Comparison of ENCODE assay signal across 10 mouse cellular contexts in the genomic region with DNA sequence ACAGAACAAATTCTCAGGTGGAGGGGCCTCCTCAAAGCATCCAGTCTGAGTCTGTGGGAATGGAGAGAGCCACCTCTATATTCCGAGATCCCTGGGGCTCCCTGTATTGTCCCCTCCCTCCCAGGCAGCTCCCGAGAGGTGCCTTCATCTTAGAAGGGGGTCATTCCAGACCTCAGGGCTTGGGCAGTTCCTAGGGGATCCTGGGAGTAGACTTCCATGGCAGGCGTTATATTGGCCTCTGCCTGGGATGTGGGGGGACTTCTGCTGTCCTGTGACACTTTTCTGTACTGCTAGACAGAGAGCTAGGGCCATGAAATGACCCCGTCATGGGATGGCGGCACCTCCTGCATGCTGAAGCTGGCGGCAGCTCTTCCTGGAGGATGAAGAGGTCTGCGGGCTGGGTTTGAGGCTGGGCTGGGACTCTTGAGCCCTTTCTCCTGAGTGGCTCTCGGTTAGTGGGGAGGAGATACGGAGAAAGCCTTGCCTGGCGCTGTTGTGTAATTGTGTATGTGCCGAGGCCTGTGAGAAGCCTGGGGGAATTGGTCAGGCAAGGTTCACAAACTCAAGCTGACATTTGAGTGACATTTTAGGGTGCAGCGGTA.
DNase-seq lines count a peak whose midpoint lies in the region; ATAC-seq and TF ChIP-seq lines count a peak whose summit lies in the region.
"Had no signal": no experiment of that assay in that cellular context is flagged by ENCODE, and none has a peak within 500 bp of the region (broad histone marks: within the 10 kb centered on the region; RNA-seq: fewer than 3 reads in every experiment).

No protein-coding gene starts in this region.

- intact Hi-C loops in left cerebral cortex, adult 2 months (cut with DNase I): loop anchor here (2.0 to 5.0 kb wide), 2 partner anchors 59 to 216 kb away; no protein-coding TSS in a partner anchor

- peak overlapping the region; percentile 26 for H3K9ac ChIP-seq in embryonic facial prominence, embryonic 14.5 days (ENCODE audit: low read depth, low read length)
- H3K9ac ChIP-seq in limb, embryonic 13.5 days: peak overlapping the region; percentile 50
- H3K9ac ChIP-seq: liver, embryonic 14.5 days had no signal

- peak overlapping the region; percentile 96 for H3K27ac ChIP-seq in left cerebral cortex, adult 2 months
- H3K27ac ChIP-seq in embryonic facial prominence, embryonic 10.5 days (replicated peaks): peak overlapping the region; percentile 20; the same call in 1 of the 2 replicates
- H3K27ac ChIP-seq in embryonic facial prominence, embryonic 14.5 days (replicated peaks; ENCODE audit: low read depth, low read length): no peak overlapping the region
- no peak overlapping the region for H3K27ac ChIP-seq in limb, embryonic 13.5 days
- H3K27ac ChIP-seq: kidney, postnatal 0 days; liver, embryonic 14.5 days; stomach, postnatal 0 days had no signal

- no peaks in the 10 kb centered on the region for H3K9me3 ChIP-seq in embryonic facial prominence, embryonic 10.5 days
- H3K9me3 ChIP-seq in embryonic facial prominence, embryonic 14.5 days (ENCODE audit: control insufficient read depth, low read length): no peaks in the 10 kb centered on the region
- H3K9me3 ChIP-seq in limb, embryonic 13.5 days: no peaks in the 10 kb centered on the region

- 84% methylated on average over 12 of the region's 12 CpGs for WGBS in embryonic facial prominence, embryonic 10.5 days
- WGBS in embryonic facial prominence, embryonic 14.5 days: 73% methylated on average over 12 of the region's 12 CpGs
- WGBS in limb, embryonic 13.5 days: 85% methylated on average over 12 of the region's 12 CpGs

- no peak for ATAC-seq in embryonic facial prominence, embryonic 14.5 days (ENCODE audit: low read depth)
- no peak for ATAC-seq in limb, embryonic 13.5 days (ENCODE audit: low FRiP score, low read depth)

- no peaks in the 10 kb centered on the region for H3K27me3 ChIP-seq in embryonic facial prominence, embryonic 10.5 days (replicated peaks; ENCODE audit: low read depth, poor library complexity, severe bottlenecking)
- no peaks in the 10 kb centered on the region for H3K27me3 ChIP-seq in embryonic facial prominence, embryonic 14.5 days (replicated peaks; ENCODE audit: control insufficient read depth, insufficient read depth, low read length)
- H3K27me3 ChIP-seq in limb, embryonic 13.5 days: no peaks in the 10 kb centered on the region

- no peak for DNase-seq in left cerebral cortex, adult 2 months (ENCODE audit: extremely low spot score in 1 of 2, low spot score in 2 of 2)
- DNase-seq in left cerebral cortex, adult 8-10 months (ENCODE audit: low spot score in 2 of 2): no peak
- no peak for DNase-seq in embryonic facial prominence, embryonic 10.5 days (ENCODE audit: low spot score)
- no peak for DNase-seq in embryonic facial prominence, embryonic 14.5 days (ENCODE audit: low spot score)
- no peak for DNase-seq in thymus, adult 18-20 months
- no peak for DNase-seq in adrenal gland, postnatal 36 days

- peak overlapping the region; percentile 48 for H3K4me3 ChIP-seq in left cerebral cortex, adult 2 months
- no peak overlapping the region for H3K4me3 ChIP-seq in embryonic facial prominence, embryonic 10.5 days
- H3K4me3 ChIP-seq in embryonic facial prominence, embryonic 14.5 days (ENCODE audit: low read depth, low read length): no peak overlapping the region
- no peak overlapping the region for H3K4me3 ChIP-seq in limb, embryonic 13.5 days

- TF ChIP-seq CTCF in left cerebral cortex, adult 2 months (IDR thresholded peaks at IDR 0.05): no peak

- H3K4me1 ChIP-seq in embryonic facial prominence, embryonic 10.5 days: peaks cover 39% of the 10 kb centered on the region
- peaks cover 6% of the 10 kb centered on the region for H3K4me1 ChIP-seq in embryonic facial prominence, embryonic 14.5 days (ENCODE audit: control insufficient read depth, insufficient read depth, low read length)
- H3K4me1 ChIP-seq in limb, embryonic 13.5 days: peaks cover 15% of the 10 kb centered on the region

- H3K4me2 ChIP-seq in embryonic facial prominence, embryonic 14.5 days (ENCODE audit: low read depth, low read length): no peak overlapping the region
- no peak overlapping the region for H3K4me2 ChIP-seq in limb, embryonic 13.5 days (replicated peaks)

- no peaks in the 10 kb centered on the region; the same call in 1 of the 2 replicates for H3K36me3 ChIP-seq in embryonic facial prominence, embryonic 10.5 days (replicated peaks)
- H3K36me3 ChIP-seq in embryonic facial prominence, embryonic 14.5 days (ENCODE audit: control insufficient read depth, insufficient read depth, low read length): no peaks in the 10 kb centered on the region
- H3K36me3 ChIP-seq in limb, embryonic 13.5 days: 0 out of 2 replicates have a peak, but pooled peaks cover 4% of the 10 kb centered on the region

Comparison
In these comparisons a context has a peak if more than half of its experiments do, and no peak if none do; other contexts are left out.
1. H3K27ac ChIP-seq: peak in left cerebral cortex, adult 2 months (single experiment) and embryonic facial prominence, embryonic 10.5 days (single experiment); none in embryonic facial prominence, embryonic 14.5 days (single experiment) and limb, embryonic 13.5 days (single experiment).